ENCODE assay signal across 18 mouse cellular contexts in genomic region chr1:154602531-154602930, GRCm38 (mm10).
"Had no signal": no experiment of that assay in that cellular context is flagged by ENCODE, and none has a peak within 500 bp of the region (broad histone marks: within the 10 kb centered on the region; RNA-seq: fewer than 3 reads in every experiment).

No protein-coding gene starts in this region.

- H3K4me3 ChIP-seq: liver, embryonic 15.5 days; lung, embryonic 15.5 days; megakaryocyte, embryonic 14.5 days; midbrain, embryonic 12.5 days; neural tube, embryonic 12.5 days; stomach, embryonic 15.5 days had no signal

- H3K4me1 ChIP-seq: liver, embryonic 15.5 days; lung, embryonic 15.5 days; megakaryocyte, embryonic 14.5 days; midbrain, embryonic 12.5 days; neural tube, embryonic 12.5 days; stomach, embryonic 15.5 days had no signal

- H3K4me2 ChIP-seq: liver, embryonic 15.5 days; lung, embryonic 15.5 days; midbrain, embryonic 12.5 days; neural tube, embryonic 12.5 days; stomach, embryonic 15.5 days had no signal

- H3K9ac ChIP-seq: liver, embryonic 15.5 days; liver, postnatal 0 days; lung, embryonic 15.5 days; midbrain, embryonic 12.5 days; neural tube, embryonic 12.5 days; stomach, embryonic 15.5 days had no signal

- DNase-seq: liver, postnatal 0 days; lung, adult 2 months; lung, postnatal 14 days; lung, postnatal 36 days; midbrain, embryonic 14.5 days; right cerebral cortex, postnatal 14 days; thymus, adult 2 months; thymus, postnatal 25 days; thymus, postnatal 4 days had no signal

- H3K9me3 ChIP-seq: liver, embryonic 15.5 days; lung, embryonic 15.5 days; midbrain, embryonic 12.5 days; neural tube, embryonic 12.5 days; stomach, embryonic 15.5 days had no signal

- H3K27me3 ChIP-seq: liver, embryonic 15.5 days; lung, embryonic 15.5 days; megakaryocyte, embryonic 14.5 days; midbrain, embryonic 12.5 days; neural tube, embryonic 12.5 days; stomach, embryonic 15.5 days had no signal

- H3K27ac ChIP-seq: liver, embryonic 15.5 days; lung, embryonic 15.5 days; macrophage; midbrain, embryonic 12.5 days; neural tube, embryonic 12.5 days; stomach, embryonic 15.5 days; stomach, postnatal 0 days had no signal

- H3K36me3 ChIP-seq: liver, embryonic 15.5 days; lung, embryonic 15.5 days; midbrain, embryonic 12.5 days; neural tube, embryonic 12.5 days; stomach, embryonic 15.5 days had no signal

- ATAC-seq: liver, postnatal 0 days; lung, postnatal 0 days had no signal
